10 mouse cellular contexts compared by ENCODE assay signal in genomic region chr2:127890526-127890925, GRCm38 (mm10). TPM values are rescaled to one million over a fixed set of nuclear protein-coding genes. Genes with fewer than 3 reads are reported as not detected.
DNase-seq lines count a peak whose midpoint lies in the region; ATAC-seq and TF ChIP-seq lines count a peak whose summit lies in the region.
"Had no signal": no experiment of that assay in that cellular context is flagged by ENCODE, and none has a peak within 500 bp of the region (broad histone marks: within the 10 kb centered on the region; RNA-seq: fewer than 3 reads in every experiment).

No protein-coding gene starts in this region.

- no peak overlapping the region for H3K27ac ChIP-seq in liver, postnatal 0 days (ENCODE audit: low read depth)
- H3K27ac ChIP-seq in liver, embryonic 12.5 days: no peak overlapping the region
- H3K27ac ChIP-seq in bone marrow macrophage, adult 2 months (ENCODE audit: insufficient read depth, low read depth, low read length): peak overlapping the region; percentile 18; the same call in 1 of the 2 replicates
- H3K27ac ChIP-seq: heart, adult 2 months had no signal

- no peaks in the 10 kb centered on the region for H3K9me3 ChIP-seq in liver, postnatal 0 days (ENCODE audit: low read length)
- no peaks in the 10 kb centered on the region for H3K9me3 ChIP-seq in liver, embryonic 12.5 days (replicated peaks)

- H3K4me2 ChIP-seq in liver, postnatal 0 days (ENCODE audit: low read depth, low read length): no peak overlapping the region
- H3K4me2 ChIP-seq in liver, embryonic 12.5 days: no peak overlapping the region

- H3K36me3 ChIP-seq in liver, postnatal 0 days (replicated peaks; ENCODE audit: insufficient read depth, low read length): no peaks in the 10 kb centered on the region
- H3K36me3 ChIP-seq in liver, embryonic 12.5 days: no peaks in the 10 kb centered on the region

- no peak for TF ChIP-seq EP300 in liver, postnatal 0 days (IDR thresholded peaks at IDR 0.05; ENCODE audit: low read depth)

- no peak for TF ChIP-seq CTCF in liver, postnatal 0 days (IDR thresholded peaks at IDR 0.05; ENCODE audit: low read depth)
- no peak for TF ChIP-seq CTCF in bone marrow macrophage, adult 2 months (IDR thresholded peaks at IDR 0.05; ENCODE audit: low read depth, low read length)

- ATAC-seq in liver, postnatal 0 days: 0 out of 2 replicates have a peak, but pooled peaks have one; percentile 19
- no peak for ATAC-seq in liver, embryonic 12.5 days
- no peak for ATAC-seq in erythroblast, adult 5-6 weeks (replicated peaks; ENCODE audit: low FRiP score, poor library complexity, severe bottlenecking)

- 69% methylated on average over 8 of the region's 8 CpGs for WGBS in liver, postnatal 0 days (ENCODE audit: insufficient replicate concordance)
- WGBS in liver, embryonic 12.5 days (ENCODE audit: insufficient replicate concordance): 74% methylated on average over 8 of the region's 8 CpGs

- peak; percentile 20 for DNase-seq in liver, postnatal 0 days
- DNase-seq in kidney, postnatal 14 days: peak; percentile 41
- peak; percentile 21 for DNase-seq in thymus, postnatal 14 days
- no peak for DNase-seq in right cerebral cortex, postnatal 36 days (ENCODE audit: low spot score in 2 of 2)
- no peak for DNase-seq in left cerebral cortex, adult 8-10 months (ENCODE audit: low spot score in 2 of 2)

- H3K9ac ChIP-seq in liver, postnatal 0 days (replicated peaks): no peak overlapping the region
- H3K9ac ChIP-seq in liver, embryonic 12.5 days: no peak overlapping the region

- H3K4me3 ChIP-seq in liver, postnatal 0 days (ENCODE audit: low read depth, low read length): no peak overlapping the region
- H3K4me3 ChIP-seq in liver, embryonic 12.5 days: no peak overlapping the region
- H3K4me3 ChIP-seq in bone marrow macrophage, adult 2 months (ENCODE audit: insufficient read depth, low read length): no peak overlapping the region
- H3K4me3 ChIP-seq: heart, adult 2 months; myocyte had no signal

- no peaks in the 10 kb centered on the region for H3K4me1 ChIP-seq in liver, postnatal 0 days (ENCODE audit: insufficient read depth)
- no peaks in the 10 kb centered on the region for H3K4me1 ChIP-seq in liver, embryonic 12.5 days
- H3K4me1 ChIP-seq in bone marrow macrophage, adult 2 months (ENCODE audit: control insufficient read depth, insufficient read depth, low read length): peaks cover 19% of the 10 kb centered on the region

- no peak for TF ChIP-seq POLR2A in bone marrow macrophage, adult 2 months (IDR thresholded peaks at IDR 0.05; ENCODE audit: borderline replicate concordance, low read depth, low read length)

- H3K27me3 ChIP-seq in liver, postnatal 0 days (ENCODE audit: insufficient read depth, low read length): peaks cover 8% of the 10 kb centered on the region; the same call in 1 of the 2 replicates
- peaks cover 26% of the 10 kb centered on the region for H3K27me3 ChIP-seq in liver, embryonic 12.5 days (replicated peaks)

RNA-seq across cellular contexts. Expression of gene Acoxl, which starts 51.9 kb away (rescaled TPM):
- polyA plus RNA-seq in liver, postnatal 0 days (2015; fragmentation: Nextera tagmentation; extraction: Ambion mirVana): 0.05 and 0.07 TPM in 2 replicates
- polyA plus RNA-seq in liver, embryonic 12.5 days (2016; fragmentation: Nextera tagmentation; extraction: Ambion mirVana): 0.10 TPM in 1 of 2 replicates, not detected in the other
- not detected in 2 replicates for polyA plus RNA-seq in bone marrow macrophage, adult 2 months (2012; ENCODE audit: insufficient read depth, insufficient read length, missing spikeins)
- total RNA-seq in left cerebral cortex, adult 8-10 months (2022): not detected
- total RNA-seq in erythroblast, adult 5-6 weeks (2015; ENCODE audit: low replicate concordance): not detected in 2 replicates
- not detected in 2 replicates for total RNA-seq in erythroblast, adult 5-6 weeks (2017; ENCODE audit: low replicate concordance)
- total RNA-seq: heart, adult 2 months had no signal

RNA-seq across cellular contexts. Expression of gene Bub1, which starts 58.9 kb away (rescaled TPM):
- 7.8 and 9.5 TPM in 2 replicates for polyA plus RNA-seq in liver, postnatal 0 days (2015; fragmentation: Nextera tagmentation; extraction: Ambion mirVana)
- polyA plus RNA-seq in liver, embryonic 12.5 days (2016; fragmentation: Nextera tagmentation; extraction: Ambion mirVana): 53.1 and 55.3 TPM in 2 replicates
- polyA plus RNA-seq in bone marrow macrophage, adult 2 months (2012; ENCODE audit: insufficient read depth, insufficient read length, missing spikeins): 20.5 and 23.5 TPM in 2 replicates
- under 1 TPM; 0.14 to 0.95 (median 0.20) TPM for total RNA-seq in left cerebral cortex, adult 8-10 months (2022)
- total RNA-seq in erythroblast, adult 5-6 weeks (2015; ENCODE audit: low replicate concordance): 17.6 and 31.1 TPM in 2 replicates
- 18.7 and 20.6 TPM in 2 replicates for total RNA-seq in erythroblast, adult 5-6 weeks (2017; ENCODE audit: low replicate concordance)

Comparison
In these comparisons a context has a peak if more than half of its experiments do, and no peak if none do; other contexts are left out.
1. DNase-seq: peak in liver, postnatal 0 days (single experiment), kidney, postnatal 14 days (single experiment) and thymus, postnatal 14 days (single experiment); none in right cerebral cortex, postnatal 36 days (0 of 2) and left cerebral cortex, adult 8-10 months (0 of 2).